Mouse (Mus musculus) embryonic stem cell, embryonic (primary cell): ENCODE results near the gene Hspb7.

Experiments used
- CTCF ChIA-PET, 4 experiments: fragments of 300-600 bp in 2 of 4; fragments of 350-600 bp in 2 of 4; sonication (Branson Sonifier 250); formaldehyde crosslinking; loops; one replicate each; lab custom pipeline; 2022; ENCODE audit warnings: inconsistent platforms in 2 of 4; lab: Charles Lee
- POLR2A ChIA-PET, 4 experiments: fragments of 300-600 bp in 2 of 4; fragments of 350-600 bp in 2 of 4; sonication (Branson Sonifier 250); formaldehyde crosslinking; loops; one replicate each; lab custom pipeline; 2022; ENCODE audit warnings: antibody characterized with exemption in 4 of 4, inconsistent platforms in 1 of 4; lab: Charles Lee

Hspb7 gene

DNA sequence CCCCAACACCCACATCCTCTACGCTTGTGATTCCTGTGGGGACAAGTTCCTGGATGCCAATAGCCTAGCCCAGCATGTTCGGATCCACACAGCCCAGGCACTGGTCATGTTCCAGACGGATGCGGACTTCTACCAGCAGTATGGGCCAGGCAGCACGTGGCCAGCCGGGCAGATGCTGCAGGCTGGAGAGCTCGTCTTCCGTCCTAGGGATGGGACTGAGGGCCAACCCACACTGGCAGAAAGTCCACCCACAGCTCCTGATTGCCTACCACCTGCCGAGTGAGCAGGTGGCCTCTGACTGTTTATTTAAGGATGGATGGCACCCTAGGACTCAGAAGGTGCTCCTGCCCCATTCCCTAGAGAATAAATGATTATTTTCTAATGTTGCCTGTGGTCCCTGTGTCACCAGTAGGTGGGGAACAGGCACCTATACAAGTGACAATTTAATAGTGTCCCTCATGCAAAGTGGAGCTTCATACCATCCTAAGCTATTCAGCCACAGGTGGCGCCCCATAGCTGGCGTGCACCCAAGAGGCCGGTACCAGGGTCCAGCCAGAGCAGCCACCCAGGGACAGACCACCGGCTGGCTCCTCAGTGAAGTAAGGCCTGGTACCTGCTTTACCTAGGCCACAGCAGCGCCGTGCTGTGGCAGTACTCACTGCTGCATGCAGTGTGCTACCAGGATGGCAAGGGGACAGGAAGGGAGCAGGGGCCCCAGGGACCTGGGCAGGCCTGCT, 46.4 kb downstream of the Hspb7 start:
- ChIA-PET CTCF (interaction anchor here in 2 of 4 experiments (0.6 to 2.7 kb wide), 8 partner anchors 9 to 120 kb away, joined by 3 to 15 read pairs (median 4); no protein-coding TSS in a partner anchor), POLR2A (interaction anchor here in 3 of 4 experiments (0.7 to 2.8 kb wide), 11 partner anchors 8 to 106 kb away, joined by 3 to 13 read pairs (median 3); partner anchors contain the start of gene Clcnka (in 1 of the 3))

DNA sequence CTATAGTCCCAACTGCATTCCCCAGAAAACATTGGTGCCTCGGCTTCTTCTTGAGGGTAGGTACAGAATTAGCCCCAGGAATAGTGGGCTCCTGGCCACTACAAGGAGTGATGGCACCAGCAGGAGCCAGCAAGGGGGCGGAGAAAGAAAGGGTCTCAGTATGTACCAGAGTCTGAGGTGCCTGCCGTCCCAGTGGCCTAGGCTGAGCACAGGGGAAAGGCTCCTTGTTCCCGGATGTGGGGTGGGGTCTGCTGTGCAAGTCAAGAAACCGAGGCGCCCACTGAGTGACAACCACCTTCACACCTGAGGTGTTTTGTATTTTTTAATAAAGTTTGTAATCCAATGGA, 47.0 kb downstream of the Hspb7 start:
- POLR2A ChIA-PET: interaction anchor here in 2 of 4 experiments (0.6 to 1.7 kb wide), 7 partner anchors 8 to 222 kb away, joined by 3 to 5 read pairs (median 3); partner anchors contain the start of gene Clcnka (in 1 of the 2)
- CTCF ChIA-PET: interaction anchor here in 1 of 4 experiments (0.6 to 1.8 kb wide), 6 partner anchors 9 to 120 kb away, joined by 3 to 10 read pairs (median 3); no protein-coding TSS in a partner anchor

DNA sequence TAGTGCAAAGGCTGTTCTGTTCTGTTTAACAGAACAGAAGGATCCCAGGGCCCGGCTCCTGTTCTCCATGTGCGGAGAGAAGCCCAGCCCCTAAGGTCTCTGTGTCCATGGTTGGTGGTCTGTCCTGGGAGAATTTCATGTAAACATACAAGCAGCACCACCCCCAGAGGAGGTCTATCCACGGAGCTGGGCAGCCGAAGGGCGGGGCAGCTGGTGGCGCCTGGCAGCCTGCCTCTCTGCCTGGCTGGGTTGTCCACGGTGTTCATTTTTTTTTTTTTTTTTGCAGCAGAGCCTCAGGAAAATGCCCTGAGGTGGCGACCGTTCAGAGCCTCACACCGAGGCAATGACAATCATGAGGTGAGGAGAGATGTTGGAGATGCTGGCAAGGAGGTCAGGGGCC, 48.0 kb downstream of the Hspb7 start:
- ChIA-PET CTCF (interaction anchor here in 2 of 4 experiments (1.0 kb wide), 2 partner anchors 38 to 304 kb away, joined by 3 to 5 read pairs; no protein-coding TSS in a partner anchor), POLR2A (interaction anchor here in 3 of 4 experiments (0.5 to 1.4 kb wide), 4 partner anchors 9 to 60 kb away, joined by 3 to 5 read pairs (median 3); no protein-coding TSS in a partner anchor)

DNA sequence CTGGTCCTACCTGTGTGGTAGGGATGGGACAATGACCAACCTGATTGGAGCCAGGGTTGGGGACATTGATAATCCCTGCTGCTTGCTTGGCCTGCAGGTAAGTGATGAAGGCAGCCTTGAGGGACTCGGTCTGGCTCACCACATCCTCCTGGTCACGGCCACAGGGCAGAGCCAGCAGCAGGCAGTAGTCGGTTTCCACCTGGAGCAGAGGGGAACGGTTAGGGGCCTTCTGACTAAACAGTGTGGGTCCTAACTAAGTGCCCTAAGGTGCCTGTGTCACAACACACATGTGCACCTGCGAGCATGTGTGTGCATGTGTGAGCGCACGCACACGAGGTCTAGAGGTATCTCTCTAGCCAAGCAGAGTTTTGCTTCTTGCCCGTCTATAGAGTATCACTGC, 48.8 kb downstream of the Hspb7 start:
- ChIA-PET CTCF (interaction anchor here in 1 of 4 experiments (0.8 to 0.9 kb wide), 2 partner anchors 58 to 87 kb away, joined by 3 read pairs; no protein-coding TSS in a partner anchor), POLR2A (interaction anchor here in 2 of 4 experiments (0.6 to 2.6 kb wide), 6 partner anchors 9 to 104 kb away, joined by 3 to 6 read pairs (median 3); no protein-coding TSS in a partner anchor)

DNA sequence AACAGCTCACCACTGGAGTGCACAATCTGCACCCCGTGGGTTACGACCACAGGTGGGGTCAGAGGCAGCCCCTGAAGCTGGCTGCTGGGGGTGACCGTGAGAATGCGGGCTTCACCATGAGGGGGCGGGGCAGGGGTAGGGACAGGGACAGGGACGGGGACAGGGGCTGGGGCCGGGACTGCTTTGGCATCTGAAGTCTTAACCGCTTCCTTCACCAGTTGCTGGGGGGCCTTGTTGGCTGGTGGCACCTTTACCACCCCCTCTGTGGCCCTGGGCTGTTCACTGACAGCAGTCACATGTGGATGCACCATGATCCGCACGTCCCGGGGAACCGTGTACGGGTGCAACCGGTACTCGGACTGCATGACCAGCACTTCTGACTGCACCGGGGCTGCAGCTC, 50.9 kb downstream of the Hspb7 start:
- ChIA-PET CTCF (interaction anchor here in 2 of 4 experiments (0.7 to 1.3 kb wide), 5 partner anchors 12 to 68 kb away, joined by 3 to 5 read pairs (median 4); no protein-coding TSS in a partner anchor), POLR2A (interaction anchor here in 2 of 4 experiments (0.9 to 2.6 kb wide), 13 partner anchors 9 to 120 kb away, joined by 3 to 7 read pairs (median 4); no protein-coding TSS in a partner anchor)

DNA sequence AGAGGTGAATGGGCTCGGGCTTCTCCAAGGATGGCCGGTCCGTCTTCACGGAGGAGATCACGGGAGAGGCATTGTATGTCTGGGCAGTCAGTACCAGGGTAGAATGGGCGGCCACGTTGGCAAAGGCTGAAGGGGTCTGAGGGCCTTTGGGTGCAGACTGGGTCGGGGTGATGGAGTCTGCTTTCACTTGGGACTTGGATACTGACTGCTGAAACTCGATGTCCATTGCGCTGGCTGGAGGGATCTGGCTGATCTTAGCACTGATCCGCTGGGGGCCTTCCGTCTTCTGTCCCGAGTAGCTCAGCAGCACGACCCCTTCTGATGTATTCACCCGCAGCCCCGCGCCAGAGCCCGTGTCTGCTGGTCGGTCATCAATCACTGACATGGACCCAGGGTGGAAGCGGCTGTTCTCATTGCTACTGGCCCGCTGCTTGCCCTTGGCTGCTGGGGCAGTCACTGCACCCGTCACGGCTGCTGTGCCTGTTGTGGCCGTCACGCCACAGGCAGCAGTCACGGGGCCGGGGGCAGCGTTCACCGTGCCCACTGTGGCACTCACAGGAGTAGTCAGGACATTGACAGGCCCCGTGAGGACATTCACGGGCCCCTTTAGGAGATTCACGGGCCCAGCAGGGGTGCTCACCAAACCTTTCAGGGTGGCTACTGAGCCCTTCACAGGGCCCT, 52.2 kb downstream of the Hspb7 start:
- CTCF ChIA-PET: interaction anchor here in 1 of 4 experiments (0.6 kb wide), 1 partner anchor 395 kb away, joined by 3 read pairs; no protein-coding TSS in a partner anchor
- POLR2A ChIA-PET: interaction anchor here in 1 of 4 experiments (0.5 to 1.5 kb wide), 3 partner anchors 20 to 104 kb away, joined by 4 to 6 read pairs (median 4); no protein-coding TSS in a partner anchor

DNA sequence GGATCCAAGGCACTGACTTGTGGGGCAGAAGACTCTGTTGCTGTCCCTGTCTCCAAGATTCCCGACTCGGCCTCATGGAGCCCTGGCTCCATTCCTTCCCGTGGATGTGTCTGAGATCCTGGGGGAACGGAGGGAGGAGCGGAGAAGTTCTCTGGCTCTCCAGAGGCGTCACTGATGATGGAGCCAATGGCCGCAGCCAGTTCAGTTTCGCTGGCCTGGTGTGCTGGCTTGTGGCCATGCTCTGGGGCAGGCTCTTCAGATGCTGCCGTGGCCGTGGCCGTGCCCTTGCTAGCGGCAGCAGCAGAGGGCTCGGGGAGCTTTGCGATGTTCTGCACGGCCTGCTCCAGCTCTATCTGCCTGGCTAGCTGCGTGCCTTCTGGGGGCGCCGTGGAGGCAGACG, 53.9 kb downstream of the Hspb7 start:
- POLR2A ChIA-PET: interaction anchor here in 3 of 4 experiments (0.6 to 3.4 kb wide), 21 partner anchors 9 to 319 kb away, joined by 3 to 14 read pairs (median 4); partner anchors contain the start of genes Casp9 (in 1 of the 3) and Hspb7 (in 1 of the 3)
- CTCF ChIA-PET: interaction anchor here in 3 of 4 experiments (0.6 to 2.8 kb wide), 5 partner anchors 9 to 69 kb away, joined by 3 to 13 read pairs (median 7); no protein-coding TSS in a partner anchor
